In genomic region chrX:103981169-103981689, GRCm38 (mm10) we compare ENCODE assay signal across 7 mouse cellular contexts. TPM values are rescaled to one million over a fixed set of nuclear protein-coding genes. Genes with fewer than 3 reads are reported as not detected.
DNase-seq lines count a peak whose midpoint lies in the region; ATAC-seq lines count a peak whose summit lies in the region.

Gene Rlim, minus strand, starts transcription at chrX:103981284.

- peak within 1 kb of the TSS; percentile 51 for H3K4me2 ChIP-seq in intestine, embryonic 16.5 days (ENCODE audit: low read depth, low read length)
- peak within 1 kb of the TSS; percentile 42 for H3K4me2 ChIP-seq in midbrain, embryonic 11.5 days

- H3K36me3 ChIP-seq in intestine, embryonic 16.5 days (ENCODE audit: control insufficient read depth, insufficient read depth, low read length) = no peaks in the 10 kb centered on the region
- H3K36me3 ChIP-seq in midbrain, embryonic 11.5 days (ENCODE audit: control insufficient read depth, insufficient read depth, low read length) = no peaks in the 10 kb centered on the region

- ATAC-seq in intestine, embryonic 16.5 days = peak; percentile 99
- ATAC-seq in midbrain, embryonic 11.5 days (ENCODE audit: low FRiP score) = peak; percentile 100

- intact Hi-C loops in left cerebral cortex, postnatal 36 days (cut with DNase I) = no loop called here

- DNase-seq in adrenal gland, adult 8-10 months = peak; percentile 92
- peak; percentile 87 for DNase-seq in embryo, embryonic 9.5 days (ENCODE audit: extremely low spot score)
- DNase-seq in gastrocnemius, postnatal 4 days (ENCODE audit: low spot score in 2 of 2) = peak; percentile 71 to 88
- peak; percentile 87 to 88 for DNase-seq in left cerebral cortex, postnatal 36 days (ENCODE audit: low spot score in 2 of 2)
- peak; percentile 89 for DNase-seq in midbrain, embryonic 11.5 days (ENCODE audit: low spot score, missing footprints)
- peak; percentile 91 for DNase-seq in skeletal muscle tissue, adult 2 months (ENCODE audit: low read depth, low spot score)

- WGBS in intestine, embryonic 16.5 days = 20% methylated on average over 27 of the region's 27 CpGs
- WGBS in midbrain, embryonic 11.5 days = 23% methylated on average over 27 of the region's 27 CpGs

- no peaks in the 10 kb centered on the region for H3K4me1 ChIP-seq in intestine, embryonic 16.5 days (ENCODE audit: control insufficient read depth, insufficient read depth, low read length)
- H3K4me1 ChIP-seq in midbrain, embryonic 11.5 days (ENCODE audit: control insufficient read depth, insufficient read depth, low read length) = no peaks in the 10 kb centered on the region

- peak within 1 kb of the TSS; percentile 74 for H3K4me3 ChIP-seq in intestine, embryonic 16.5 days (ENCODE audit: low read length)
- peak within 1 kb of the TSS; percentile 60 for H3K4me3 ChIP-seq in midbrain, embryonic 11.5 days (ENCODE audit: low read depth, low read length)

- no peaks in the 10 kb centered on the region for H3K9me3 ChIP-seq in intestine, embryonic 16.5 days (ENCODE audit: control insufficient read depth, low read length)
- H3K9me3 ChIP-seq in midbrain, embryonic 11.5 days (ENCODE audit: control insufficient read depth, low read length) = no peaks in the 10 kb centered on the region

- H3K27ac ChIP-seq in intestine, embryonic 16.5 days (ENCODE audit: low read length) = peak within 1 kb of the TSS; percentile 89
- H3K27ac ChIP-seq in midbrain, embryonic 11.5 days (ENCODE audit: low read depth, low read length) = peak within 1 kb of the TSS; percentile 74

- H3K27me3 ChIP-seq in intestine, embryonic 16.5 days (replicated peaks; ENCODE audit: control insufficient read depth, insufficient read depth, low read length) = no peaks in the 10 kb centered on the region
- peaks cover 7% of the 10 kb centered on the region for H3K27me3 ChIP-seq in midbrain, embryonic 11.5 days (ENCODE audit: control insufficient read depth, insufficient read depth, low read length)

- H3K9ac ChIP-seq in intestine, embryonic 16.5 days (ENCODE audit: low read depth, low read length) = peak within 1 kb of the TSS; percentile 88
- H3K9ac ChIP-seq in midbrain, embryonic 11.5 days (ENCODE audit: low read length) = peak within 1 kb of the TSS; percentile 70

RNA-seq across cellular contexts. Expression of gene Rlim, which starts in this region (rescaled TPM):
- 10 to 100 TPM; 51.0 to 67.6 (median 62.5) TPM for total RNA-seq in adrenal gland, adult 8-10 months (2022)
- total RNA-seq in gastrocnemius, postnatal 4 days (2021) = 10 to 100 TPM; 40.7 to 45.1 TPM
- 23.5 and 25.5 TPM in 2 replicates for polyA plus RNA-seq in intestine, embryonic 16.5 days (2015; fragmentation: Nextera tagmentation; extraction: Ambion mirVana)
- total RNA-seq in left cerebral cortex, postnatal 36 days (2021) = 10 to 100 TPM; 43.0 to 51.6 TPM
- 37.7 and 43.1 TPM in 2 replicates for polyA plus RNA-seq in midbrain, embryonic 11.5 days (2014; fragmentation: Nextera tagmentation; extraction: Ambion mirVana)

Comparison
In these comparisons a context has a peak if more than half of its experiments do, and no peak if none do; other contexts are left out.
1. Peak in every context shown above with its lines: DNase-seq, ATAC-seq, H3K4me3 ChIP-seq and H3K27ac ChIP-seq.